Mouse (Mus musculus): Measurements from ENCODE around the gene Ccdc97.

Gene Ccdc97

DNA sequence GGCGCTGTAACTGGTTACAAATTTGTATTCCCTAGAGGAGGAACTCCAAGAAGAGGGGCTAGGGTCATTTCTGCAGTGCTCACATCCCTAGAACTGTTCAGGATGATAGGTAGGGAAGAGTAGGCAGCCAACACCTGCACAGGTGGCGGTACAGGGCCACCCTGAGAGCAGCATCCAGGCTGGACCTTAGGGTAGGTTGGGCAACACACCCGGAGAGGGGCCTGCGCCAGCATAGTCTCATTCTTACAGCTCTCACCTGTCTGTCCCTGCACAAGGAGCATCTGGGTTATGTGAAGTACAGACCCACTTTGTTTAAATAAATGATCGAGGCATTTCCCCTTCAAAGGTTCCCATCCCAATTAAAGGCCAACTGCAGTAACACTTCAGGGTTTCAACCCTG, 1.9 kb upstream of the Ccdc97 start:
- no peak for DNase-seq (ENCODE audit: low spot score)

DNA sequence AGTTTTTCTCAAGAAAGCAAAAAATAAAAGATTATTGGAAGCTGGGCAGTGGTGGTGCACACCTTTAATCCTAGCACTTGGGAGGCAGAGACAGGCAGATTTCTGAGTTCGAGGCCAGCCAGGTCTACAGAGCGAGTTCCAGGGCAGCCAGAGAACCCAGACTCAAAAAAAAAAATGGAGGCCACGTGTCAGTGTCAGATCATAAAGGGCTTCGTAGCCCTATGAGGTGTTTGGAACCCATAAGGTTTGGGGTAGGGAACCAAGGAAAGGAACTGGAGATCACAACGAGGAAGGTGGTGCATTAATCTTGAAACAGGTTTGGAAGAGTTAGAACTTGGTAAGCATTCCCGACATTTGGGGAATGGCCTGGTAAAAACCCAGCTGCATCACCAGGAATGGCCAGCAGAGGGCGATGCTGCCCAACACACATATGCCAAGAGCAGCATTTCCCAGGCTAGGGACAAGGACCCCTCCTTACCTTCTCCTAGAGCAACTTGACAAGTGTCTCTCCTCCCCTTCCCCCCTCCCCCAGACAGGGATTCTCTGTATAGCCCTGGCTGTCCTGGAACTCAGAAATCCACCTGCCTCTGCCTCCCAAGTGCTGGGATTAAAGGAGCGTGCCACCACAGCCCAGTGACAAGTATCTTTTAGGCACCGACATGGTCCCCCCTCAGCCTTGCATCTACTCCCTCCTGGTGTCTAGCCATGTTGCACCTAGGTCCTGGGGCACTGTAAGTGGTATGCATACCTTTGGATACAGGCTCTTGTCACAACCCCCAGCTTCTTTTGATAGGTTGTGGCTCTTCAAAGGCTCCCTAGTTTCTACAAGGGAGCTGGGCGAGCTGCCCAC, 1.1 kb upstream of the Ccdc97 start:
- DNase-seq (ENCODE audit: low spot score) = peak; percentile 71

DNA sequence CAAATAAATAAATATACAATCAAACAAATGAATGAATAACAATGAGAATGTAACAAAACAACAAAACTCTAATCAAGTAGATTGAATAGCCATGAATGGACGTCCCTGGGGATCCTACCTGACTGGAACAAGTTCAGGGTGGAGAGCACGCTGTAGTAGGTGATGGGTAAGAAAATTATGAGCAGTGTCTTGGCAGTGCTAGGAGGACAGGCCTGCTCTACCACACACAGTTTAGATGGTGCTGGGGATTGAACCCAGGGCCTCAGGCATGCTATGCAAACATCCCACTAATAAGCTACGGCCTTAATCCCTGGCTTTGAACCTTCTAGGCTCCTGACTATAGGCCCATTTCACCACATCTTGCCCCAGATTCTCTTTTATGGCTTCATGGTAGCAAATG, 1.4 kb downstream of the Ccdc97 start:
- no peak for DNase-seq (ENCODE audit: low spot score)

DNA sequence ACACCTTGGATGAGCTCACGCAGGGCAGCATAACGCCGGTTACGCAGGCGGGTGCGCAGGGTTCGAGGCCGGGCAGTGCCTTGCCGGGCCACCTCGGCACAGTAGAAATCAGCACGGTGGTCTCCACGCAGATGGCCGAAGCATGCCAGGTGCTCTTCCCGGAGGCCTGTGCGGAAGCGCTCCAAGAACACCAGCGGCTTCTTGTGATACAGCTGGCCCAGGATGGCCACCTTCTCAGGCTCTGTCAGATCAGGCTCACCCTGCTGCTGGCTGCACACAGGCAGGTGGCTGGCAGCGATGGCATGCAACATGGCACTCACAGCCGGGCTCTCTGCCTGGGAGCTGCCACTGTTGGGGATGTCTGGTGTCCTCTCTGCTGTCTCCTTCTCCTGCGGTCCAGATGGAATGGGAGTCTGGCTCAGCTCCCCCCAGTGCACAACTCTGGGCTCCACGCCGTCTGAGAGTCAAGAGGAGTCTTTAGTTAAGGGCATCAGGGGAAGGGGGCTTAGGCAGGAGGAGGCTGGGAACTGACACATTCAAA, 3.1 kb downstream of the Ccdc97 start:
- DNase-seq (ENCODE audit: low spot score) = no peak

DNA sequence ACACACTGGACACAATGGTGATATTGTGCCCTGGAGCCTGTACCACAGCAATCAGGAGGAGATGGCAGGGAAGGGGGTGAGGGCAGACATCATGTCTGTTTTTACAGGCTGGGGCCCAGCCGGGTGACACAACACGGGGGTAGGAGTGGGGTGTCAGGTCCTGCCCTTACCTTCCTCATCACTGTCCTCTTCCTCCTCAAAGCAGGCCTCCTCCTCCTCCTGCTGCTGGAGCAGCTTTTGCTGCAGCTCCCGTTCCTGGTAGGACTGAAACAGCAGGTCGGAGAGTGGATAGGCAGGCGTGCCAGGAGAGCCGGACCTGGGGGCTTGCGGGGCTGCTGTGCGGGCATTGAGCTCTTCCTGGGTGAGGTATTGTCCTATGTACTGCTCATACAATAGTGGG, 4.3 kb downstream of the Ccdc97 start:
- DNase-seq (ENCODE audit: low spot score) = no peak

DNA sequence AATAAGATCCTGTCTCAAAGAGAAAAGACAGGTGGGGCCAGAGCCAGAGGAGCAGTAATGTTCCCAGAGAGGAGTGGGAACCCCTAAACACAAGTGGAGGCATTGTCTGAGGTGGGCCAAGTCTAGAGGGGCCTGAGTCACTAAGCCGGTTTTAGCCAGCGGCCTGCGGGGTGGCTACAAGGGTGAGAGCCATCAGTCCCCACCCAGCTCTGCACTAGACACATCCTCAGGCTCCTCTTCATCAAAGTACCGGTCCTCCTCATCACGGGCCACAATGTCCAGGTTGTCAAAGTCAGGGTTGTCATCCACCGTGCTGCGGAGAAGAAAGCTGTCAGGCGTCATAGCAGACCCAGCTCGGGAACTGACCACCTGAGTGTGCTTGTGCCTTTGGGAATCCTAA, 6.1 kb downstream of the Ccdc97 start:
- no peak for DNase-seq (ENCODE audit: low spot score)

DNA sequence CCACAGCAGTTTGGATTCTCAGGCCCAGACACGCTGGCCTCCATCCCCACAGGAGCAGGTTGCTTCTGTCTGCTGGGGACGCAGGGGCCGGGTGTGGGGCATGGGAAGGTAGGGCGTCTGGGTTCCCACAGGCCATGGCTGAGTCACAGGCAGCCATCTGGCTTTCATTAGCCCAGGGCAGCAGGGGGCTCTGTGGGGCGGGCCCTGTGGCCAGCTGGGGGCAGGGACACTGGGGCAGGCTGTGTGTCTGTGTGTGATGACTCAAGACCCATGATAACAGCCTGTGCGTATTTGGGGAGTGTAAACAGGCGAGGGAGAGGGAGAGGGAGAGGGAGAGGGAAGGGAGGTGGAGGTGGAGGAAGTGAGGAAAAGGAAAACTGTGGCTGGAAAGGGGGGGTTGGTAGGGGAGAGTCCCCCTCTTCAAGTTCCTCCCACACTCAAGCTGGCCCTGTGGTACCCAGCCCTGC, 7.1 kb downstream of the Ccdc97 start:
- DNase-seq (ENCODE audit: low spot score) = peak; percentile 70

DNA sequence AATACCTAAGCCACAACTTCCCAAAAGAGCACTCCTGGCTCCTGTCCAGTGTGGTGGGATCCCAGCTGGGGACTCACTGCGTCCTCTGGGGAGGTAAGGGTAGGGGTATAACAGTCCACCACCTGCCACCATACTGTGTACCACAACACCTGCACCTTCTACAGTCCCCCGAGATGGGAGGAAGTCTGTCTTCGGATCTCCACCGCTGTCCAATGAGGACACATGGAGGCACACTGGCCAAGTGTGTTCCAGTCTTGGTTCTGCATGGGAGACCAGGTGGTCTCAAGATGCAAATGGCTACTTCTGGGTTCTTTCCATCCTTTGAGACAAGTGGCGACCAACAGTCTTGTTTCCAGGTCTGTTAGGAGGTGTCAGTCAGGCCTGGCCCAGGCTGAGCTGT, 7.7 kb downstream of the Ccdc97 start:
- DNase-seq (ENCODE audit: low spot score) = no peak

DNA sequence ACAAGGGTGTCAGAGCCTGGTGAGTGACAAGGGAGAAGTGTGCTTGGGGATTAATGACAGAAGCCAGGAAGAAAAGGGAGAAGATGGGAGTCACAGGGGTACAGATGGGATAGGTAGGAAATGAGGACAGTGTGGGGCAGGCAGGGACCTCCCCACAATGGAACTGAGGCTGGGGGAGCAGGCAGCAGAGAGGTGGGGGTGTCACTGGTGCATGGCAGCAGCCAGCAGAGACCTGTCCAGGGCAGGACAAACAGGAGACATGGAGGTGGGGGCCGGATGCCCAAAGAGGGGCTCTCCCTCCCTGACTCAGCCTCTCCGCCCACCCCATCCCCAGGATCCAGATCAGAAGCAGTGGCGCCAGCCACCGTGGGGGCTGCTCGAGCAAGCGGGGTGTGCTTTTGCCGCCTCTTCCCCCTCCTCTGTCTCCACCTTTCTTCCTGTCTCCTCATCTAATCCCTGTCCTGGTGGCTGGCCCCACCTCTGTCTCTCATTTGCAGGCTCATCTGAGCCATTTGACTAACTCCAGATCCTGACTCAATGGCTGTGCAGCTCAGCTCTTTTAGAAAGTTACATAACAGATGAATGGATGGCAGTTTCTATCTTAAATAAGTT, 8.3 kb downstream of the Ccdc97 start:
- DNase-seq (ENCODE audit: low spot score) = no peak

DNA sequence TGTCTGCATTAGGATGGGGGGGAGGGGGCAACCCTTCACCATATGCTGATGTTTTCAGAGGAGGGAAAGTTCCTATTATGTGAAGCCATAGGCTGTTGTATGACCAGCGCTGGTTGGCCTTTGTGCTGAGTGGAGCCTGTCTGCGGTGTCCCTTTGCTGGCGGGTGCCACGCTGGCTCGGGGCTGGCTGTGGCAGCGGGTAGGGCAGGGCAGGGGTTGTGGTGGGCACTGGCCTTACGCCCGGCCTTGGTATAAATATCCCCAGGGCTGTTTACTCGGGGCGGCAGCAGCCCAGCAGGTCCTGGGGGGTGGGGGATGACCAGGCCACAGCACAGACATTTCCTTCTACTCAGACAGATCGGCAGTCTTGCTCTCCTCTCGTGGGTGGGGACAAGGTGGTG, 8.9 kb downstream of the Ccdc97 start:
- peak; percentile 37 for DNase-seq (ENCODE audit: low spot score)

DNA sequence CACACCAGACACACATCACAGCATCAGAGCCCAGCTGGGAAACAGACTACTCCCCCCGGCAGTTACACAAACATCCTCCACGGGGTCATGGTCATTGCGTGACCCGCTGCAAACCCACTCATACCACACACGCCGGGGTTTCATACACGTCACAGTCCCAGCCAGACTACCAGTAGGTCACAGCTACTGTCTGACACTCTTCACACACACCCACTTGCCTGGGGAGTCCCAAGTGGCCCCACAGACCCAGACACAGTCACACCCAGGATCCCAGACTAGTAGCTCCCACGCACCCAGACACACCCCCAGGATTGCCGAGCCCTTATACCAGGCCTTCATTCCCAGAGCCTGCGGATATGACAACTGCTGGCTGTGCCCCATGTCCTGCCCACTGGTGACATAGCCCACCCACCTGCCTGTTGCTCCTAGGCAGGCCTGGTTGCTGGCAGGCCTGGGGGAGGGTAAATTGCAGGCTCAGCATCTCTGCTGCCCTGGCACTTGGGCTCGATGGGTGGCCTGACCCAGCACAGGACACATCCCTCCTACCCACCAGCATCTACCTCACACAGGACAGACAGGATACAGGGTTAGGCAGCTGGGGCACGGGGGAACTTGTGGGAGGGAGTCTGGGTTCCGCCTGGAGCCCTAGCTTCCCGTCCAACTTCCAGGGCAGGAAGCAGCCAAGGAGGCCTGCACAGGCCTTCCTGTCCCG, 11.2 kb downstream of the Ccdc97 start:
- DNase-seq (ENCODE audit: low spot score) = no peak

DNA sequence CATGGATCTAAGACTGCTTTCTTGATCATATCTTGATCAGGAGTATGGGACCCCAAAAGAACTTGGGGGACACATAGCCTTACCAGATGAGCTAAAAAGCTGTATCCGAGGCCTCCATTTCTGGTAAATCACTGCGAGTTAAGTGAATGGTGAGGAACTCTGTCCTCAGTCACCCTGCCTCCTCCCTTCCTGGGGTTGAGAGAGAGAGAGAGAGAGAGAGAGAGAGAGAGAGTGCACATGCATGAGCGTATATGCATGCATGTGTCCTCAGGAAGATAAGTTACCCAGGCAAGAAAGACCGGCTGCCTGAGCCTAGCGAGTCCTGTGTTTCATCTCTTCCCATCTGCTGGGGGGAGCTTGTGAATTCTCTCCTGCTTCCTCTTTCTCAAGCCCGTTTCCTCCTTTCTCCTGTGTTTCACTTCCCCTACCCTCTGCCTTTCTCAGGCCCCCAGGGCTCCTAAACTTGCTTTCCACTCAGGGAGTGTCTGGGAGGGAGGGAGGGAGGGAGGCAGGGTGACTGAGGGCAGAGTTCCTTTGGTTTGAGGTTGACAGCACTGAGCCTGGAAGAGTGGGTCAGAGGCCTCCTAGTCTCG, 12.2 kb downstream of the Ccdc97 start:
- no peak for DNase-seq (ENCODE audit: low spot score)

DNA sequence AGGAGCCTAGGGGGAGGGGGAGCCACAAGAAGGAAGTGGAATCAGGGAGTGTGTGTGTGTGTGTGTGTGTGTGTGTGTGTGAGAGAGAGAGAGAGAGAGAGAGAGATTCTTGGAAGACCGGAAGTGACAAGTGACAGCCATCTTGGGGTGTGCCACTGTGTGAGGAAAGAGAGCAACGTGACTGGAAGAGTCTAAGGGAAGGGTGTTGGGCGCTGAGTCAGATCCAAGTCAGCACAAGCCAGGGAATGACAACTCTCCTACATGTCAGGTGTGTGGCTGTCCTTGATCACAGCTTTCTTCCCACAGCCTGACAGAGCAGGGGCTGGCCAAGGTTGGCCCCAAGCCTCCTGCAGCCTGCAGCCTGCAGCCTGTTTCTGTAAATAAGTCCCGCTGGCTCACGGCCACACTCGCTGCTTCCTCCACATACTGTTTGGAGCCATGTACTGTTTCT, 13.1 kb downstream of the Ccdc97 start:
- DNase-seq (ENCODE audit: low spot score) = peak; percentile 52

DNA sequence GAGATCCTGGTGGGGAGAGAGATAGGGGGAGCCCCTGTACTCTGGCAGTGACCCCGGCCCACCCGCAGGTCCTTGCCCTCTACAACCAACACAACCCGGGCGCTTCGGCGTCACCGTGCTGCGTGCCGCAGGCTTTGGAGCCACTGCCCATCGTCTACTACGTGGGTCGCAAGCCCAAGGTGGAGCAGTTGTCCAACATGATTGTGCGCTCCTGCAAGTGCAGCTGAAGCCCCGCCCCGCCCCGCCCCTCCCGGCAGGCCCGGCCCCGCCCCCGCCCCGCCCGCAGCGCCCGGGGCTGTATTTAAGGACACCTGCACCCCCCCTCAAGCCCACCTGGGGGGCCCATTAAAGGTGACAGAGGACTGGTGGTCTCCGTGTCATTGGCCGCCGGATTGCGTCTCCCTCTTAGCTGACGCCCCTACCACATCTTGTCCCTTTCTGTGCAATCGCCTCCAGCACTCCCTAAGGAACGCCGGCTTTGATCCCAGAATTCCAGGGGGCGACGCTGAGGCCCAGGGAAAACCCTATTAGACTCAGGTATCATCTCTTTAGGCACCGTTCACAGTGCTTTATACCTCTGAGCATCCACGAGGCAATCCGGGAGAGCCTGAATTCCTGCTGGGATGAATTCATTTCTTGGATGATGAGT, 14.0 kb downstream of the Ccdc97 start:
- DNase-seq (ENCODE audit: low spot score) = no peak

DNA sequence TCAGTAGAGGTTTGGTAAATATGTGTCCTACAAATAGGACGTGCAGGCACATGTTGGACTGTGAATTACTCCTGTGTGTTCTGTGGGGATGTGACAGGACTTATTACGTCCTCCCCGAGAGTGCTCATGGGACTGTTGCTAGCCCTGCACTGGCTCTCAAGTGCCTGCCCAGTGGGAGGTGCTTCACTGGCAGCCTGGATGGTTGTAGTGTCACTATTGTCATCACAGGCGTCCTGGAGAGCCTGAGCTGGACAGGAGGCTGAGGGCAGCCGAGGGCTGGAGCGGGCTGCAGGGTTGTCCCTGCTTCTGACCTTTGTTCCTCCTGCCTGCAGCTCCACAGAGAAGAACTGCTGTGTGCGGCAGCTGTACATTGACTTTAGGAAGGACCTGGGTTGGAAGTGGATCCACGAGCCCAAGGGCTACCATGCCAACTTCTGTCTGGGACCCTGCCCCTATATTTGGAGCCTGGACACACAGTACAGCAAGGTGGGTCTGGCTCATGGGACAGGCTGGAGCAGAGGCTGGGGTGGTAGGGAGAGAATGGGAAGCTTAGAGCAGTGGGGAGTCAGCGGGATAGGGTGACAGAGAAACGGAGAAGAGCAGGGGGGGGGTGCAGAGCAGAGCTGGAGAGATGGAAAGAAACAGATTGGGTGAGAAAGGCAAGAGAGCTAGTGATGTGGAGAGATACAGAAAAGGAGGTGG, 14.9 kb downstream of the Ccdc97 start:
- peak; percentile 52 for DNase-seq (ENCODE audit: low spot score)

DNA sequence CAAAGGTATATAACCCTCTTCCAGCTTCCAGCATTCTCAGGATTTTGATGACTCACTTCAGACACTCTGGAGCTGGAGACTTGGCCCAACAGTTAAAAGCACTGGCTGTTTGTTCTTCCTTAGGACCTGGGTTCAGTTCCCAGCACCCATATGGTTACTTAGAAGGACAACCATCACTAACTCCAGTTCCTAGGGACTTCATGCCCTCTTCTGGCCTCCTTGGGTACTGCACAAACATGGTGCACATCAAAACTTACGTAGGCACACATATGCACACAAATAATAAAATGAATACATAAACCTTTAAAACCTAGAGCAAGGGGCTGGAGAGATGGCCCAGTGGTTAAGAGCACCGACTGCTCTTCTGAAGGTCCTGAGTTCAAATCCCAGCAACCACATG, 16.5 kb downstream of the Ccdc97 start:
- DNase-seq (ENCODE audit: low spot score) = no peak

DNA sequence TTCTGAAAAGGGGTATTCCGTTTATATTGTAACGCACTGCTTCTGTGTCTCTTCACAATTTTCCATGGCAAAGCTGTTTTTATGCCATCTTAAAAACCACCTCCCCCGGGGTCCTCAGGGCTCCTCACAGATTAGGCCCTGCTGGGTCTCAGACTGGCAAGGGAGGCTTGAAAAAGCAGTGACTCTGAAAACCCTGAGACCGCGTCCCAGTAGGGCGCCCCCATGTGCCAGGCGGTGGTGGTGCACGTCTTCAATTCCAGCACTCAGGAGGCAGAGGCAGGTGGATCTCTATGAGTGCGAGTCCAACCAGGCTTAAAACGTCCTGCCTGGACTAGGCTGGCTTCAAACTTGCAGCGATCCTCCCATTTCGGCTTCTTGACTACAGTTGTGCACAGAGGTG, 18.2 kb downstream of the Ccdc97 start:
- no peak for DNase-seq (ENCODE audit: low spot score)

DNA sequence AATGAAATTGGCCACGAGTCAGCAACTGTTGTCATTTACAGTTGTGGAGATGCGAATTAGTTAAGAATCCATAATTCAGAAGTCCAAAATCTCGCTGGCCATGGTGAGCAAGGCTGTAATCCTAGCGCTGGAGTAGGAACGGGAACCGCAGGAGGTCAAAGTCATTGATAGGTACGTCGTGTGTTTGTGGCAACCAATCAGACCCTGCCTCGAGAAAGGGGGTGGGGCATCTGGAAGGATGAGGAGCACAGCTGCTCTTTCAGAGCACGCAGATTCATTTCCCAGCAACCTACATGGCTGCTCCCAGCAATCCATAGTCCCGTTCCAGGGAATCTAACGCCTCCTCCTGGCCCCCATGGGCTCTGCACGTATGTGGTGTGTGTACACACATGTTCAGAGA, 19.0 kb downstream of the Ccdc97 start:
- DNase-seq (ENCODE audit: low spot score) = no peak

DNA sequence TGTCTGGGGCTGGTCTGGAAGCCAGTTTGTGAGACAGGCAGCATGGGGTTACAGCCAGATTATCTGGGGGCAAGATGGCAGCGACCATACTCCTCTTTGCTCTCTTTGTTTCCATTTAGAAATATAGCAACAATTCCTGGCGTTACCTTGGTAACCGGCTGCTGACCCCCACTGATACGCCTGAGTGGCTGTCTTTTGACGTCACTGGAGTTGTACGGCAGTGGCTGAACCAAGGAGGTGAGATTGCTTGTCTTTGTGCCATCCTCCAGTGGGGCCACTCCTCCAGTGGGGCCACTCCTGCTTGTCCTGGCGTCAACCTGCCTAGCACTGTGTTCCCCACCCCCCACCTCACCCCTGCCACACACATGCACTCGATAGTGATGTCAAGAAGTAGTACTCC, 24.8 kb downstream of the Ccdc97 start:
- DNase-seq (ENCODE audit: low spot score) = no peak

DNA sequence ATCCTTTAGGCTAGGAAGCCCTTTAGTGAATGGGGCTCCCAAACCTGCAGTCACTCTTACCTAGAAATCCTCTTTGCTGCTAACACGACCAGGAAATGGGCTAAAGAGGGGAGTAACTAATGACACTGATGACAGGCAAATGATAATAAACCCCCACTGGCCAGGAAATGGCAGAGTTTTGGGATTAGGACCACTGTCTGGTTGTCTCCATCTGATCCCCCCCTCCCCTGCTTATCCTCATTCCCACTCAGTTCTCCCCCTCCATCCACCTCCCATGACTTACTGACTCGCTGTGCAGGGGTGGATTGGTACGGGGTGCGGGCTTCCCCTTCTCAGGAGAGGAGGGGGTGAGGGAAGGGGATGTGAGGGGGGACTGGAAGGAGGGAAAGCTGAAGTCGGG, 28.8 kb downstream of the Ccdc97 start:
- DNase-seq (ENCODE audit: low spot score) = no peak

DNA sequence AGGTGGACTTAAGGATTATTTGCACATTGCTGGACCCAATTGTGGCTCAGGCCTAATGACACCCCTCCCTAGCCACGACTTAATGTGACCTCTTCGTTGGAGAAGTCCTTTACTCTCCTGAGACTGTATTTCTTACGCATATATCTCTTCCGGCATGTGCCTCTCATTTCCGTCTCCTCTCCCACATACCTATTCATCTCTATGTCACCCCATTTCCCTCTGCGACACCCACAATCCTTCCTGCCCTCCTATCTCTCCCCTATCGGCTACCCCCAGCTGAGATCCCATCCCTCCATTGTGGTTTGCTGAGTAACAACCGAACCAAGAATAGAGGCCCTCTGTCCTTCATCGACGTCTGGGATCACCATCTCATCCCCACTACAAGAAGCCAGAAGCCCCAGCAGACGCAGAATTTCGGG, 29.3 kb downstream of the Ccdc97 start:
- DNase-seq (ENCODE audit: low spot score) = no peak
